Mouse (Mus musculus) ES-E14 (cell line): ENCODE results near the gene Defb41. TPM values are rescaled to one million over a fixed set of nuclear protein-coding genes. Genes with fewer than 3 reads are reported as not detected.
"Not testable (repeated sequence)": the region's sequence is repeated elsewhere in the genome, so short reads cannot be mapped to it uniquely, and the experiment has no call there.

ENCODE experiments used
- DNase-seq: peaks from one replicate; pipeline ENCODE4 v3.0.0-alpha.2; 2013; ENCODE audit warnings: low read depth, low spot score
- H3K27ac ChIP-seq: 2 replicates; pipeline ENCODE4 v1.5.1; 2012; ENCODE audit warnings: low read depth, mild to moderate bottlenecking, low read length, moderate library complexity, mixed read lengths; ENCODE audit not compliant: poor library complexity, insufficient read depth, severe bottlenecking
- H3K36me3 ChIP-seq: 2 replicates; pipeline ENCODE4 v1.6.1; 2012; ENCODE audit warnings: mild to moderate bottlenecking, low read length, moderate library complexity, mixed read lengths; ENCODE audit not compliant: control insufficient read depth, poor library complexity, insufficient read depth, severe bottlenecking
- H3K4me1 ChIP-seq, 2 experiments: fragments of 150-350 bp in 1 of 2; sonication (generic) in 1 of 2; 2 replicates each; pipeline ENCODE4 v1.6.1; 2012; ENCODE audit warnings: low read length in 2 of 2, mild to moderate bottlenecking in 1 of 2, mixed read lengths in 1 of 2; ENCODE audit not compliant: control insufficient read depth in 2 of 2, insufficient read depth in 2 of 2, poor library complexity in 1 of 2
- H3K4me3 ChIP-seq, 2 experiments: fragments of 150-350 bp in 1 of 2; sonication (generic) in 1 of 2; 2 replicates each; pipeline ENCODE4 v1.5.1; 2012; ENCODE audit warnings: low read length in 2 of 2, low read depth in 1 of 2, mild to moderate bottlenecking in 1 of 2, mixed read lengths in 1 of 2; ENCODE audit not compliant: insufficient read depth in 1 of 2, poor library complexity in 1 of 2, severe bottlenecking in 1 of 2
- H3K9ac ChIP-seq: 2 replicates; pipeline ENCODE4 v1.6.1; 2012; ENCODE audit warnings: low read depth, mild to moderate bottlenecking, low read length, mixed read lengths; ENCODE audit not compliant: poor library complexity, insufficient read depth, severe bottlenecking
- H3K9me3 ChIP-seq: fragments of 150-350 bp; sonication (generic); 2 replicates; pipeline ENCODE4 v1.6.1; 2012; ENCODE audit warnings: low read depth, mild to moderate bottlenecking, low read length; ENCODE audit not compliant: control insufficient read depth, insufficient read depth
- CHD2 ChIP-seq: IDR thresholded peaks from 2 replicates; pipeline ENCODE4 v1.6.1; 2014; ENCODE audit warnings: mild to moderate bottlenecking, low read depth, low read length, inconsistent platforms
- HCFC1 ChIP-seq: IDR thresholded peaks from 2 replicates; pipeline ENCODE4 v1.6.1; 2012; ENCODE audit warnings: low read length, inconsistent platforms, borderline replicate concordance; ENCODE audit not compliant: insufficient read depth
- MAFK ChIP-seq: IDR thresholded peaks from 2 replicates; pipeline ENCODE4 v1.6.1; 2014; ENCODE audit warnings: mild to moderate bottlenecking, low read depth, low read length, inconsistent platforms; ENCODE audit not compliant: insufficient read depth
- ZC3H11A ChIP-seq: IDR thresholded peaks from 2 replicates; pipeline ENCODE4 v1.6.1; 2012; ENCODE audit warnings: low read depth, mild to moderate bottlenecking, inconsistent platforms, low read length, borderline replicate concordance
- ZNF384 ChIP-seq: IDR thresholded peaks from 2 replicates; pipeline ENCODE4 v1.6.1; 2012; ENCODE audit warnings: low read depth, low read length, inconsistent platforms
- in situ Hi-C, 2 experiments: fragments of 600-800 bp; cut with MboI; formaldehyde crosslinking; loops; one replicate each; pipeline ENCODE4 v1.15.1; 2025; ENCODE audit warnings: low sequenced_read_pairs in 2 of 2, inconsistent platforms in 1 of 2; ENCODE audit not compliant: unreplicated experiment in 2 of 2
- total RNA-seq: library from RNA; depleted of rRNA; stranded (reverse); fragments of 300-350 nt; gene quantifications from 2 replicates; pipeline ENCODE4 v1.2.3, GENCODE M21; 2012

The Defb41 gene
- total RNA-seq, 1 experiment: not detected

DNA sequence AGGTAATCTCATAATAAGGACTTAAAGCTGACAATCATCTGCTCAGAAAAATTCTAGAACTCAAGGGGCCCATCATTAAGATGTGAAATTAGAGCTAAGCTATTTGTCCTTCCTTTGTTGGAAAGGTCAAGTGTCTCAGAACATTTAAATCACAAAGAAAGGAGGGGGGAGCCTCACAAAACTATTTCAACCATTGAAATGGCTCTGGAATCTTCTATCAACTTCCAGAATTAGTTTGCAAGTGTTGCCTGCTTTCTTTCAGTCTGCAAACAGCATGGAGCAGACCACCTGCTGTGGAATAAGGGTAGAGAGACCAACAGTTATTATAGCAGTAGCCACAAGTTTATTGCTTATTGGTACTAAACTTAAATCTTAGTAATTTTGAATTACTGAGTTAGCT, 22.4 kb upstream of the Defb41 start:
- in situ Hi-C loops: no loop called here
- H3K9ac ChIP-seq: no peak overlapping the region

DNA sequence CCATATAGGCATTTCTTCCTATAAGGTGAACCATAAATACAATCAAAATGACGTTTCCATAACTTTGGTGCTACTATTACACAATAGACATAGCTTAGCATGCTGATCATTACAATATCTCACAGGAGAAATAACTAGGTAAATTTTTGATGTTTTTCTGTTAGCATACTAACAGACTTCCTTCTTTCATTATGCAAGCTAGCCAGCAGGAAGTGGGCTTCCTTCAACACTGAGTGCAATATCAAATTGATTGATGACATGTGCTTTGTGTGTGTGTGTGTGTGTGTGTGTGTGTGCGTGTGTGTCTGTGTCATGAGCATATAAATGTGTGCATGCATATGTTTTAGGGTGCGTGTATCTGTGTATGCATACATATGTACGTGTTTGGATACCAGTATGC, 6.2 kb upstream of the Defb41 start:
- H3K9ac ChIP-seq: no peak overlapping the region
- DNase-seq: no peak
- H3K36me3 ChIP-seq: no peaks in the 10 kb centered on the region
- TF ChIP-seq HCFC1: no peak
- TF ChIP-seq ZC3H11A: no peak
- TF ChIP-seq CHD2: no peak
- TF ChIP-seq ZNF384: no peak
- no peak for TF ChIP-seq MAFK
- no peak overlapping the region for H3K4me3 ChIP-seq
- in situ Hi-C loops: no loop called here
- no peak overlapping the region for H3K27ac ChIP-seq
- no peaks in the 10 kb centered on the region for H3K9me3 ChIP-seq
- H3K4me1 ChIP-seq: peaks cover 0 to 8% of the 10 kb centered on the region in 2 experiments; a peak in 2 of 4 replicates

More for the DNA sequence above, 22.4 kb upstream of the Defb41 start:
- TF ChIP-seq MAFK: no peak
- no peak for TF ChIP-seq CHD2
- no peak for TF ChIP-seq ZC3H11A
- TF ChIP-seq HCFC1: no peak
- no peak for TF ChIP-seq ZNF384
- H3K9me3 ChIP-seq: no peaks in the 10 kb centered on the region
- H3K36me3 ChIP-seq: no peaks in the 10 kb centered on the region
- H3K4me1 ChIP-seq: peaks cover 0 to 2% of the 10 kb centered on the region in 2 experiments; a peak in 1 of 4 replicates
- H3K4me3 ChIP-seq: no peak overlapping the region
- no peak for DNase-seq
- H3K27ac ChIP-seq: no peak overlapping the region

DNA sequence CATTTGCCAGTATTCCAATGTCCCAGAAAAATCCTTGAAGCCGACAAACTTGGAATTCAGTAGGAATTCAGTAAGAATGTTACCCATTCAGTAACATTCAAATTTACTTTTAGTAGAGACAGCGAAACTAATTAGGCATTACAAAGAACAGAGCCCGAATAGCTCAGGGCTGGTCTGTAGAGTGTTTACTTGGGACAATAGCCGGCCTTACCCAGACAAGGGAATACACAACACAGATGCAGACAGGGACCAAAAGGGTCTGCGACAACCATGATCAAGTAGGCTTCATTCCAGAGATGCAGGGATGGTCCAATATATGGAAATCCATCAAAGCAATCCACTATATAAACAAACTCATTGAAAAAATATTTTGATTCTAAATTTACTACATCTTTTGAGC, 3.9 kb upstream of the Defb41 start:
- DNase-seq: no peak
- Histone ChIP-seq H3K27ac (no peak overlapping the region; the same call in 1 of the 2 replicates), H3K4me1 (peaks cover 0 to 8% of the 10 kb centered on the region in 2 experiments; a peak in 2 of 4 replicates), H3K9me3 (no peaks in the 10 kb centered on the region), H3K9ac (no peak overlapping the region), H3K4me3 (no peak overlapping the region), H3K36me3 (no peaks in the 10 kb centered on the region)
- in situ Hi-C loops: no loop called here
- no peak for TF ChIP-seq ZC3H11A
- no peak for TF ChIP-seq MAFK
- 0 out of 2 replicates have a peak, but pooled peaks have one; percentile 22 for TF ChIP-seq CHD2
- TF ChIP-seq ZNF384: no peak
- TF ChIP-seq HCFC1: no peak

DNA sequence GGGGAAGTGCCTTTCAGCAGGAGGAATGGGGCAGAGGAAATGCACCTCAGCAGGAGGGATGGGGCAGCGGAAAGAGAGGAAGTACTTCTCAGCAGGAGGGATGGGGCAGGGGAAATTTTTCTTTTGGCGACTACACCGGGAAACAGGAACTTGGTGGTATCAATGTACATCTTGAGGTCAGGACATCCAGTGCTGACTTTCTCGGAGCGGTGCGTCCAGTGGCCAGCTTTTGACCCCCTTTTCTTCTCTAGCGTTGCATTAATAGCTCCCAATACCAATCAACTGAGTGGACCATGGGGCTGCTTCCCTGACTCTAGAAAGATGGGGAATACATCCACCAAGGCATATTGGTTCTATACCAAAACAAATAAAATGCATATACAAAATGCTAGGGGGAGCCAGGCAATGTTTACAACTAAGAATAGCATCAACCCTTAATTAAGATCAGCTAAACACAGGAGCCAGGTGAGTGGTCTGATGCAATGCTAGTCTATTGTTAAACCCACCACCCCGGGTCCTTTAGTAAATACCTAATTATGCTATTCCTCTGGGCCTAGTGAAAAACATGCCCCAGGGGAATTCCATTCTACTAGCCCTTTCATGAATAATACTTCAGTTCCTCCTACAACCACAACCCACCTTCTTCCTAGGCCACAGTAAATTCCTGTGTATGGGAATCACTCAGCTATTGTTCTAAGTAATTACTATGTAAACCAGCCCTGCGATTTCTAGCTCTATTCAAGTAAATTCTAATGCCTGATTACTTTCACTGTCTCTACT, 18.9 kb downstream of the Defb41 start:
- H3K27ac ChIP-seq: peak overlapping the region; percentile 83
- H3K4me3 ChIP-seq, H3K4me1 ChIP-seq, DNase-seq, H3K36me3 ChIP-seq, in situ Hi-C loops, H3K9ac ChIP-seq, H3K9me3 ChIP-seq: not testable (repeated sequence)

DNA sequence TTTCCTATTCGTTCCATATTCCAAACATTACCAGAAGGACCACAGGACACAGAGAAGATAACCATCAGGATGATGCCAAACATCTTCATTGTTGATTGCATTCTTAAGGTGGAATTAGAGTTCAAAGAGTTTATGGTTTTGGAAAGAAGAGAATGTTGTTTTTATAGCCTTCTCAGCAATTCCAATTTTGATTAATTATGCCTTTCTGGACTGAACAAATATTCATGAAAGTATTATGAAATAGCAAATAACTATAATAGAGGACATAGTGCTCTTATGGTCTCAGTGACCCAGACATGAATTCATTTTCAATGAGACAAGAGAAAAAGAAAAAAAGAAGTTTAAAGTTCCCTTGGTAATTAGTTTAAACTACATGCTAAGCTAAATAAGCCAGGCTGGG, 27.6 kb downstream of the Defb41 start, which contains the start of gene Defb18:
TSS of gene Defb18 (minus strand) at position 101 of the 400 bp plus-strand sequence.
- Histone ChIP-seq H3K9me3 (no peaks in the 10 kb centered on the region), H3K27ac (no peak within 1 kb of the TSS), H3K36me3 (no peaks in the 10 kb centered on the region), H3K4me1 (no peaks in the 10 kb centered on the region), H3K9ac (no peak within 1 kb of the TSS), H3K4me3 (no peak within 1 kb of the TSS)
- no peak for DNase-seq
- TF ChIP-seq ZC3H11A (no peak), MAFK (no peak), CHD2 (no peak), ZNF384 (no peak), HCFC1 (no peak)
- in situ Hi-C loops: no loop called here
